Mouse (Mus musculus) lung, adult 10 weeks (tissue): ENCODE data around the gene Rpl10-ps3. TPM values are rescaled to one million over a fixed set of nuclear protein-coding genes. Genes with fewer than 3 reads are reported as not detected.

Experiments used
- polyA plus RNA-seq: library from polyadenylated mRNA; stranded (reverse); fragments of 350-450 nt; fragmentation: Illumina TruSeq; extraction: RNeasy Lipid Tissue Mini Kit (QIAGEN cat#74804); gene quantifications from one replicate; pipeline ENCODE4 v1.2.3, GENCODE M21; 2014; ENCODE audit warnings: low read depth, low replicate concordance; ENCODE audit not compliant: insufficient read depth

Gene Rpl10-ps3
- 106 TPM for polyA plus RNA-seq

GRCm38 (mm10) chr9:50344868-50345267 is at the start of gene Rpl10-ps3:
Gene Rpl10-ps3 (minus strand): TSS chr9:50344968.

Other genes with a start within 250 kb of the Rpl10-ps3 start
- gene Plet1, start 149.6 kb upstream of the Rpl10-ps3 start, polyA plus RNA-seq, result 52.5 TPM
- 72.1 TPM for gene Pts, start 183.8 kb upstream of the Rpl10-ps3 start, polyA plus RNA-seq
- gene Il18, start 209.9 kb upstream of the Rpl10-ps3 start, polyA plus RNA-seq, result 31.8 TPM
- gene Bco2, start 210.2 kb upstream of the Rpl10-ps3 start, polyA plus RNA-seq, result 1.4 TPM
- not detected for gene Tex12, start 216.4 kb upstream of the Rpl10-ps3 start, polyA plus RNA-seq